Mouse (Mus musculus): Measurements from ENCODE around the gene Hagh.

Gene Hagh

DNA sequence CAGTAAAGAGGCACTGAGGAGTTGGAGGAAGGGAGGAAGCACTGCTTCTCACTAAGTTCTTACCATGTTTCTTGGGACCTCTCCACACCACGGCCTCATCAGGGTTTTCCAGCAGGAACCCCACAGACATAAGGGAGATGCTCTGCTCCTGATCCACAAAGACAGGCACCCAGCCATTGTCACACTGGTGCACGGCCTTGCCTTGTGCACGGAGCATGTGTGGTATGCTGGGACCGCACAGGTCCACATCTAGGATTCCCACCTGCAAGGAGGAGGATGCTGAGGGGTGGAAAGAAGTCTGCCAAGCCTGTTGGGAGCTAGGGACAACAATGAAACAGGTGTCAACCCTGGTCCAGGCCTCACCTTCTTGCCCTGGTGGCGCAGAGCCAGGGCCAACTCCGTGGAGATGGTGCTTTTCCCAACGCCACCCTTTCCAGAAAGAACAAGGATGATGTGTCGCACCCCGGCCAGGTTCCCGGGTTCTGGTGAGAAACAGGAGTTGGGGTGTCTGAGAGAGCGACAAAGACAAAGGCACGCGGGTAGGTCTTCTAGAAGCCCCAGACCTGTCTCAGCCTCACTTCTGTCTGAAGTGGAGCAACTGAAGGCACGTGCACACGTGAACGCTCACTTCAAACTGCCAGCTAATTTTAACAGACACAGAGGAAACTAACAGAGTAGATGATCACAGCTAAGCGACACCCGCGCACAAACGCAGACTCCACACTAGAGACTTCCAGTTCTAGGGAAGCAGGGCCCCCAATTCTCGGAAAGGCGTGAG is 45.6 kb downstream of the Hagh start:
- DNase-seq (ENCODE audit: extremely low read depth, low read depth, low spot score) = no peak

DNA sequence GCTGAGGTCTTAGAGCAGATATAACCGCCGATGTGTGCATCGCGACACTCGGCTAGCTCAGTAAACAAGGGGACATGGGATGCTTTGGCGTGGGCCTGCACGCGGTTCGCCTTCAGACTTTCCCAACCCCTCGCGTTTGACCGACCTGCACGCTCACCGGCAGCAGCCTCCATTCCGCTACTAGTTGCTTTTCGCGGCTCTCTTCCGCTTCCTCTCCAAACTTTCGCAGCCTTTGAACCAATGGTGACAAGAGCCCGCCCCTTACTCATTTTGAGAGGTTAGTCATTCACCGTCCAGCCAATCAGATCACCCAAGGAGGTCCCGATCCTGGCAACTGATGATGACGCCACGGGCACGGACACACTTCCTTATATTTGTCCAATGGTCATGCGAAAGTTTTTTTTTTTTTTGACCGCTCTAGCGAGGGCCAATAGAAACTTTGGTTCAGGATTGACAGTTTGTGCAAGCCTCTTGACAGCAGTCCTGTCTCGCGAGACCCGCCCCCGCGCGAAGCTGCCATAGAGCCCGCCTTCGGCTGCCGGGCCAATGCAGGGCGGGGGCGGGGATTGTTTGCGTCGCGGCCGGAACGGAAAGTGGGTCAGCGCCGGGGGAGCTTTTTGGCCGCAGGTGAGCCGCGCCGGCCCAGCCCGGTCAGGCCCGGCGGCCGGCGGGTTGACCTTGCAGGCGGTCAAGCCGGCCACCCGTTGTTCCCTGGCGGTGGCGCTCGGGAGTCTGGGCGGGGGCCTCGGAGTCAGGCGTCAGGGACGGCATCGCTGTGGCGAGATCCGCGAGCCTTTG is 46.4 kb downstream of the Hagh start, which contains the start of the genes Nubp2 and Spsb3:
TSS of gene Nubp2 (minus strand) at position 216 of the 798 bp plus-strand sequence.
TSS of gene Spsb3 (plus strand) at position 510 of the 798 bp plus-strand sequence.
- DNase-seq (ENCODE audit: extremely low read depth, low read depth, low spot score) = peak; percentile 99

DNA sequence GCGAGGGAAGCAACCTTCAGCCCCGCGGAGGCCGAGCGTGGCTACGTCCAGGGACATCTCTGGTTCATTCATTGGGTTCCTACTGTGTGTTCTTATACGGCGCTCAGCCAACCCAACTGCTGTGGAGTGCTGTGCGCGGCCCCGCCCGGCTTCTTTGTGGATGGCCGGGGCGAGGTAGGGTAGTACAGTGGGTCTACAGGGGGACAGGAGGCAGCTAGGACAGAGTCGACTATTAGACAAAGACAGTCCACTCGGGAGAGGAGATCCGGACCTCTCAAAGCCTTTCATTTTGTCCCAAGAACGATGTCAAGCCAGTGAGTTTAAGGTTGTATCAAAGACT is 47.0 kb downstream of the Hagh start:
- no peak for DNase-seq (ENCODE audit: extremely low read depth, low read depth, low spot score)

DNA sequence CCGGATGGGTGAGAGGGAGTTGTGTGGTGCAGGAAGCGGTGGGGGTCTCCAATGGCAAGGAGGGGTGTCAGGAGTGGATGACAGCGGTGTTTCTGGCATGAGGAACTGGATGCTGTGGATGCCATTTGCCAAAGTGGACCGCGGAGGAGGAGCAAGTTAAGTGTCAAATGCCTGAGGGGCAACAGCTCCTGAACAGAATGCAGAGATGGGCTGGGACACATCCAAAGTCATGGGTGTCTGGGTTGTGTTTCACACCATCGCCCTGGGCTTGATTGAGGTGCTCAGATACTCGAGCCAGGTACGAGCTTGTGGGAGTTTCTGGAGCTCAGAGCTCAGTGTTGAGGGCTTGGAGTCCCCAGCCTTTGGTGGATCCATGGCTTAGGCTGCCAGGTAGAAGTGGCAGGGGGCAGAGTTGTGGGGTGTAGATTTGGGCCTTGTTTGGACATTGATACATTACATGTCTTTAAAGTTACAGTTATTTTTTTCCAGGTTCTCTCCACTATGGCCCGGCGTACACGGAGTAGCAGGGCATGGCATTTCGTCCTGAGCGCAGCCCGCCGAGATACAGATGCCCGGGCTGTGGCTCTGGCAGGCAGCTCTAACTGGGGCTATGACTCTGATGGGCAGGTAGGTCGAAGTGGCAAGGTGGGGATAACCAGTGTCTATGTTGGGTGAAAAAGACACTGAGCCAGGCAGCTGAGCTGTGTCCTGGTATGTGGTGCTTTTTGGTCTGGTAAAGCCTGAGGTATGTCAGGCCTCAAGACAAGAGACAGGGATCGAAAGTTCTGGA is 47.5 kb downstream of the Hagh start:
- peak; percentile 78 for DNase-seq (ENCODE audit: extremely low read depth, low read depth, low spot score)

DNA sequence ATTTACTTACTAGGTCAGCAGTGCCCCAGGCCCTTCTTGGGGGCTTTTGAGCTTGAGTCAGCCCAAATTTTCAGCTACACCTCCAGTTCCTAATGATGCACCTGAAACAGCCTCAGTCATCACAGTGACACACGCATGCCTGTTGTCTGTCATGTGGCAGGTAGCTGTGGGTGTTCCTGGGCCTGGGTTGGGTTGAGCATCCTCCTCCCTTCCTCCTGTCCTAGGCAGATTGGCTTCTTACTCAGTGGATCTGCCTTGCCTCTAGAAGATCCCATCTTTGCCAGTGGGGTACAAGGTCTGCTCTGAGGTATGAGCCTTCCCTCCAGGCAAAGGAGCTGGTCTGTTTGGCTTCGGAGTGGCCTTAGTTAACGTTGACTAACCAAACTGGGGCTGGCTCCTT is 48.9 kb downstream of the Hagh start:
- DNase-seq (ENCODE audit: extremely low read depth, low read depth, low spot score) = no peak

DNA sequence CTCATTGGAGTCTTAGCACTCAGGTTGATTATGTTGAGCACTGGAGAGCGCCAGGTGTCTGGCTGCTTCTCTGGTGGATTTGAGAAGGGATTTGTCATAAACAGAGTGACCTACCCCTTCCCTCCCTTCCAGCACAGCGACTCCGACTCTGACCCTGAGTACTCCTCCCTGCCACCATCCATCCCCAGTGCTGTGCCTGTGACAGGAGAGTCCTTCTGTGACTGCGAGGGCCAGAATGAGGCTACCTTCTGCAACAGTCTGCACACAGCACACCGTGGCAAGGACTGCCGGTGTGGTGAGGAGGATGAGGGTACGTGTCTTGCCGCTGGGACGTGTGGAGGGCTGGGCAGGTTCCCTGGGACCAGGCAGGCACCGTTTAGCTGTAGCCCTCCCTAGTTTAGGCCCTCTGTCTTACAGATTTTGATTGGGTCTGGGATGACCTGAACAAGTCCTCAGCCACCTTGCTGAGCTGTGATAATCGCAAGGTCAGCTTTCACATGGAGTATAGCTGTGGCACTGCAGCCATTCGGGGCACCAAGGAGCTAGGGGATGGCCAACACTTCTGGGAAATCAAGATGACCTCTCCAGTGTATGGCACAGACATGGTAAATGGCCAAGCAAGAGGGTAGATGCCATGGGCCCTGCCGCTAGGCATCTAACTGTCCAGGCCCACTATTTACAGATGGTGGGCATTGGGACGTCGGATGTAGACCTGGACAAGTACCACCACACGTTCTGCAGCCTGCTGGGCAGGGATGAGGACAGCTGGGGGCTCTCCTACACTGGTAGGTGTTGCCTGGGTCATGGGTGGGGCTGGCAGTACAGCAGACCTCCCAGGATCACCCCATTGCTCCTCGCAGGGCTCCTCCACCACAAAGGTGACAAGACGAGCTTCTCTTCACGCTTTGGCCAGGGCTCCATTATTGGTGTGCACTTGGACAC is 50.5 kb downstream of the Hagh start:
- DNase-seq (ENCODE audit: extremely low read depth, low read depth, low spot score) = no peak

DNA sequence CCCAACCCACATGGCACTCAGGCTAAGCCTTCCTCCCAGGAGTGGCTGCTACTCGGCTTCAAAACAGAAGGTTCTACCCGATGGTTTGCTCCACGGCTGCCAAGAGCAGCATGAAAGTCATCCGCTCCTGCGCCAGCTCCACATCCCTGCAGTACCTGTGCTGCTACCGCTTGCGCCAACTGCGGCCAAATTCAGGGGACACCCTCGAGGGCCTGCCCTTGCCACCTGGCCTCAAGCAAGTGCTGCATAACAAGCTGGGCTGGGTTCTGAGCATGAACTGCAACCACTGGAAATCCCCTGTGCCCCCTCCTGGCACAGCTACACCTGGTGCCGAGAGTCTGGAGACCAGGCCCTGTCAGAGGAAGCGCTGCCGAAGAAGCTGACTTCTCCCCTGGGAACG is 51.4 kb downstream of the Hagh start:
- no peak for DNase-seq (ENCODE audit: extremely low read depth, low read depth, low spot score)

DNA sequence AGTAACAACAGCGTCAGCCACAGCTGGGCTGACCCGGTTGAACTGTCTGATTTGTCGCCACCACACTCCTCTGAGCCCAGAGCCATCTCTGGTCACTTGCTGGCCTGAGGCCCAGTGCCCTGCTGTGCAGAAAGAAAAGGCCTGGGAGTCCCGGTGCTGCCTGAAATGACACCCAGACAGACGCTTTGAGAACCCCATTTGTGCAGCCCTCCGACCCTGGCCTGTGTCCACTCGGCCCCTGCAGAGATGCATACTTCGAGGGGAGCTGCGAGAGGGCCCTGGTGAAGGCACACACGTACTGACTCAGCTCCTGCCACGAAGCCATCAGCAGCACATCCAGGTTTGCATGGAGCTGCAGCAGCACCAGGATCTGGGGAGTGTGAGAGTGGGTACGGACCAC is 52.8 kb downstream of the Hagh start:
- no peak for DNase-seq (ENCODE audit: extremely low read depth, low read depth, low spot score)

DNA sequence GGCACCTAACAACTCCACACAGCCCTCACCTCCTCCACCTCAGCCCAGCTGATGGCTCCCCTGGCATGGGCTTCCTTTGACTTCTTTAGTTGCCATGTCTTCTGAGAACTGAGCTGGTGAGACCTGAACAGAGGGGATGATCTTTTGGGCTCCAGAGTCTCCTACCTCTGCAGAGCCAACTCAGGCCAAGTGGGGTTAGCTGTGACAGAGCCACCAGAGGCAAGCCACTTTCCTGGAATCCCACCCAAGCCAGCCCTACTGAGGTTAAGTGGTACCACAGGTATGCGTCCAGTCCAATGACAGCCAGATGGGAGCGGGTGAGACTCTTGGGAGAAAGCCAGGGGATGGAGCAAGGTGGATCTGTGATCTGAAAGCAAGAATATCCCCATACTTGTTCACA is 53.3 kb downstream of the Hagh start:
- no peak for DNase-seq (ENCODE audit: extremely low read depth, low read depth, low spot score)

DNA sequence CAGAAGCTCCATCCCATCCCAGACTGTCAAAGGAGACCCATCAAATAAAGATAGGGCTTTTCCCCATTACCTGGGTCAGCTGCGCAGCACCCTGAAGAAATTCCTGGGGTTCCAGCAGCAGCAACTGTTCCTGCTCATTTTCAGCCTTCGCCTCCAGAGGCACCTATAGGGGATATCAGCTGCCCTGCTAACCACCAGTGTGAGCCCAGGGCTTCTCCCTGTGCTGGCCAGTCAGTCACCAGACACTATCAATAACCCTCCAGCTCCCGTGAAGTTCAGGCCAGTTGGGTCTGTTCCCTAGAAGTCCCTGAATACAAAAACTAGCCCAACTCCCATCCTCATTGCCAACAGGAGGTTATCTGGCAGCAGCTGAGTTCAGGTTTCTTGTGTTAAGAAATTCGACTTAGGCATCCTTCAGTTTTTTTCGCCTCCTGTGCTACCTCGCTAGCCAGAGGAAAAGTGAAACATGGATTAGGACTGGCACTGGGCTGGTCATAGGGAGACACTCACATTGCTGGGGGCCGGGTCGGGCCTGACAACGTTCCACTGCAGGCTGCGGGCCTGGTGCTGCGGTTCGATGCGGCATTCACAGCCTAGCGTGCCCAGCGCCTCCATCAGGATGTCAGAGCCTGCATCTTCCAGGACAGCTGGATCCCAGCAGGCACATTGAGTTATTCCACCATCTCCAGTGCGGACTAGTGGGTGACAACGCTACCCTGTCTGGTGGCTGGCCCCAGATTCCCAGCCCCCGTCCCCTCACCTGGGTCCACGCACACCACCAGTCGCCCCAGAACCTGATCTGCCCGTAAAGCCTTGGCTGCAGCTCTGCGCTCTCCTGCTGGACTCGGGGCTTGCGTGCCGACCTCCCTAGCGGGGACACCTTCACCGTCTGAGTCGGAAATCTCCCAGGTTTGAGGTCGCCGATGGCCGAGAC is 54.4 kb downstream of the Hagh start:
- no peak for DNase-seq (ENCODE audit: extremely low read depth, low read depth, low spot score)

DNA sequence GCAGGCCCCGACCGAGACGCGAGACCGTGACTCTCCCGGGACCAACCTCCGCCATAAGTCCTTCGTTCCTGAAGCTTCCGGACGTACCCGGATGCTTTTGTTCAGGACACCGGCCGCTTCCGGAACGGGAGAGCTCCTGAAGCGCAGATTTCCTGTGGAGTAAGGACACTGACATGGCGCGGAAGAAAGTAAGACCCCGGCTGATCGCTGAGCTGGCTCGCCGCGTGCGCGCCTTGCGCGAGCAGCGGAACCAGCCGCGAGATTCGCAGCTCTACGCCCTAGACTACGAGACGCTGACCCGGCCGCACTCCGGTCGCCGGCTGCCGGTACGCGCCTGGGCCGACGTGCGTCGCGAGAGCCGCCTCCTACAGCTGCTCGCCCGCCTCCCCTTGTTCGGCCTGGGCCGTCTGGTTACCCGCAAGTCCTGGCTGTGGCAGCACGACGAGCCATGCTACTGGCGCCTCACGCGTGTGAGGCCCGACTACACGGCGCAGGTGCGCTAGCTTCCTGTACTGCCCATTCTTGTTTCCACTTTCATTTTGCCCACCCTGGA is 55.1 kb downstream of the Hagh start, which contains the start of the genes Eme2 and Mrps34:
TSS of gene Eme2 (minus strand) at position 93 of the 553 bp plus-strand sequence.
TSS of gene Mrps34 (plus strand) at position 122 of the 553 bp plus-strand sequence.
- DNase-seq (ENCODE audit: extremely low read depth, low read depth, low spot score) = no peak

DNA sequence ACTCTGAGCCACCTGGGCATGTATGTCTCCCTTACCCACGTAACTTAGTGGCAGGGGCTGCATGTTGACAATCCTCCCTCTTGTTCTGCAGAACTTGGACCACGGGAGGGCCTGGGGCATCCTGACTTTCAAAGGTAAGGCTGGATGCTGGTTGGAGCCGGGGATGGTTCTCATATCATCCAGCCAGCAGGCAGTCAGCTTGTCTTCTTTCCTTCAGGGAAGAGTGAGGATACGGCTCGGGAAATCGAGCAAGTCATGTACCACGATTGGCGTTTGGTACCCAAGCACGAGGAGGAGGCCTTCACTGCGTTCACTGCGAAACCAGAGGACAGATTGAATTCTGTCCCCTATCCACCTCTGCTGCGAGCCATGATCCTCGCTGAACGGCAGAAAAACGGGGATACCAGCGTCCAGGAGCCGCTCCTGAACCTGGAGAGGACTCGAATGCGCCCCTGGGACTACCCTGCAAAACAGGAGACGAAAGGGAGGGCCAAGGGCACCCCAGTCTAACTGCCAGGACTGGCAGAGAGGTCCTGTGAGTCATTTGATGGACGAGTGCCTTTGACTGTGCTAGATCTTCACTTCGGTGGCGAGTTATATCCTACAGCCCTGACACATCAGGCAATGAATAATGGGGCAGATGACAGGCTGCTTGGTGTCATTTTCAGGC is 55.8 kb downstream of the Hagh start:
- DNase-seq (ENCODE audit: extremely low read depth, low read depth, low spot score) = no peak

DNA sequence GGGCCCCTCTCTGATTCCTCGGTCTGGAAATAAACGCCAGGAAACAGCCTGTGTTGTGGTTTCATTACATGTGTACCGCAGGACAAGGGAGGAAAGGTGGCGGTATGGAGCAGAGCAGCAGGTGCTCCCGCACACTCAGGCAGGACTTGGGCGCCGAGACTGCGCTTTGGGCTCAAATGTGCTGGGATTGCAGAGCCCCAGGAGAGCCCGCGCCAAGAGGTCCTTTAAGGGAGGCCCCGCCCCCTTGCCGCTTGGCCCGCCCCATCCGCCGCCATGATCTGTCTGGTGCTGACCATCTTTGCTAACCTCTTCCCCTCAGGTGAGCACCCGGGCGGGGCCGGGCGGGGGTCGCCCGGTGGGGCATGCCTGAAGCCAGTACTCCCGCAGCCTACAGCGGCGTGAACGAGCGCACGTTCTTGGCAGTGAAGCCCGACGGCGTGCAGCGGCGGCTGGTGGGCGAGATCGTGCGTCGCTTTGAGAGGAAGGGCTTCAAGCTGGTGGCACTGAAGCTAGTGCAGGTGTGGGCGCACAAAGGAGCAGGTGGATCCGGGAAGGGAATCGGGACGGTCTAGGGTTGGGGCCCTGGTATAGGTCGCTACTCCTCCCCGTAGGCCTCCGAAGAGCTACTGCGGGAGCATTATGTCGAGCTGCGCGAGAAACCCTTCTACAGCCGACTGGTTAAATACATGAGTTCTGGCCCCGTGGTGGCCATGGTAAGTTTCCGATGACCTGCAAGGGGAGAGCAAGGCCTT is 56.5 kb downstream of the Hagh start, which contains the start of gene Nme3:
TSS of gene Nme3 (plus strand) at position 260 of the 752 bp plus-strand sequence.
- no peak for DNase-seq (ENCODE audit: extremely low read depth, low read depth, low spot score)

DNA sequence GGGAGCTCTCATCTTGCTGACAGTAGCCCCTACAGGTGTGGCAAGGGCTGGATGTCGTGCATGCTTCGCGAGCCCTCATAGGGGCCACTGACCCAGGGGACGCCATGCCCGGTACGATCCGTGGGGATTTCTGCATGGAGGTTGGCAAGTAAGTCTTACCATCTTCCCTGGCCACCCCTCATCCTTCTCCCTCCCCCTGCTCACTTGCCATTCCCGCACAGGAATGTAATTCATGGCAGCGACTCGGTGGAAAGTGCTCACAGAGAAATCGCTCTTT is 57.0 kb downstream of the Hagh start:
- DNase-seq (ENCODE audit: extremely low read depth, low read depth, low spot score) = no peak

DNA sequence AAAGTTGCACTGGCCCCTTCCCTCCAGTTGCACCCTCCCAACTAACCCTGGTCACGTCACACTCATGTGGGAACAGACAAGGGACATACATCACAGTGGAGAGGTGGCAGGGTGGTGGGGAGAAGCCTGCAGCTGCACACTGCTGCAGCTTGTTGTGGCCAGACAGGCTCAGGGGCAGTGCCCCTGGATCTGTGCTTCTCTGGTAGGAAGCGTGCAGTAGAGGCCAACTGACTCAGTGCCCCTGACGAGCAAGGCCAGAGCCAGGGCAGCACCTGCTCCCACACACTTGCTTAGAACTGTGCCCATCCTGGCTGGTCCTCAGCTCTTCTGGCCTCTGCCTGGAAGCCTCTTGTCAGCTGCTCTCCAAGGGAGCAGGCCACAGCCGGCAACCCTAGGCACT is 57.7 kb downstream of the Hagh start:
- DNase-seq (ENCODE audit: extremely low read depth, low read depth, low spot score) = no peak

DNA sequence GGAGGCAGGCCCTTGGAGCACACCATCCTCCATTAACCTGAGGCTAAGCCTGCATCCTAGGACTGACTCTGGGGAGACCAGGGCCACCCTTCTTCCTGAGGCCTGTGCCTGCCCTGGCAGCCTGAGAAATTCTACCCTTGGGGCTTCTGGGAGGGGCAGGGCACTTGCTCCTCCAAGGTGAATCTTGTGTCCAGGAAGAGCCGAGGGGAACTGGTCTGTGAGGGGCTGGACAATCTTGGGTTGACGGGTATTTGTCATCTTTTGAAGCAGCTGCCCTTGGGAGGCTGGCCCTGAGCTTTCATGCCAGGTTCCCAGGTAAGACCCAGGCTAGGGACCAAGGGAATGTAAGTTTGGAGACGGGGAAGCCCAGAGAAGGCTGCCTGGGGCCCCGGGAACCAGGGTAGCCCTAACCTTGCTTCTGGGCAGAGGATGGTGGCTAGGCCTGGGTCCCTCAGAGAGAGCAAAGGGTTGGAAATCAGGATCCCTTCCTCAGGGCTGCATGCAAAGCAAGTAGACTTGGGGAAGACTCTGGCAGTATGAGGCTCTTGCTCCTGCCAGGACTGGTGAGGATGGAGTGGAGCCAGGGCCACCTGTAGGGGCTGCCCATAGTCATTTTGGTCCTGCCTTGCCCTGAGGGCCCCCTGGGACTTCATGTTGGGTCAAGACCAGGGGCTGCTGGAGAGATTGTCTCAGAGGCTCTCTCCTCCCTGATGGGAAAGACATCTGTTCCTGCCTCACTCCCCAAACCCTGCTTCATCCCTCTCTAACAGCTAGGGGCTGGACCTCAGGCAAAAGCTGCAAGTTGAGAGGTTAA is 58.3 kb downstream of the Hagh start:
- no peak for DNase-seq (ENCODE audit: extremely low read depth, low read depth, low spot score)

DNA sequence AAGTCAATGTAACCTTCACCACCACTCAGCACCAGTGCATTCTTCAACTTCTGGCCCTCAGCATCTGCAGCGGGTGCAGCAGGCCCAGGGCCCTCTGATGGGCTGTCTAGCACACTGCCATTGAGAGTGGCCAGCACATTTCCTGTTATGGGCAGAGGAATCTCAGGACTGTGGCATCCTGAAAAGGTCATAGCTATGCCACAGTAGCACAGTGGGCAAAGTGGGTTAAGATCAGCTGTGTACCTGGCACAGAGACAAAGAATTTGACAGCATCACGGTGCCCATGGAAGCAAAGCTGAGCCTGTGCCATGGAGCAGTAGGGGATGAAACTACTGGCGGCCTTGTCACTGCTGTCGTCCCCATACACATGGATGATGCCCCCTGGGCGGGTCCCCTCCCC is 59.2 kb downstream of the Hagh start:
- DNase-seq (ENCODE audit: extremely low read depth, low read depth, low spot score) = no peak

All from fat pad, adult 2 months (tissue).